Mouse (Mus musculus) MEL (cell line): ENCODE measurements around the gene Met.

Source experiments
- CTCF ChIP-seq, 3 experiments: IDR thresholded peaks in 2 of 3; conservative IDR thresholded peaks in 1 of 3; 2 replicates each; pipeline ENCODE4 v1.5.1; 2011 to 2012; ENCODE audit warnings: low read length in 3 of 3, low read depth in 2 of 3, mild to moderate bottlenecking in 2 of 3, improper control_type of control experiment in 1 of 3, inconsistent platforms in 1 of 3, mixed read lengths in 1 of 3, moderate library complexity in 1 of 3; ENCODE audit not compliant: control insufficient read depth in 1 of 3, insufficient read depth in 1 of 3, poor library complexity in 1 of 3, severe bottlenecking in 1 of 3
- EP300 ChIP-seq, 2 experiments: IDR thresholded peaks; 2 replicates each; pipeline ENCODE4 v1.6.1; 2011; ENCODE audit warnings: improper control_type of control experiment in 2 of 2, low read length in 2 of 2, low read depth in 1 of 2, mild to moderate bottlenecking in 1 of 2
- NELFE ChIP-seq: IDR thresholded peaks from 2 replicates; pipeline ENCODE4 v1.6.1; 2011; ENCODE audit warnings: low read depth, low read length, improper control_type of control experiment
- POLR2A ChIP-seq, 2 experiments: IDR thresholded peaks; 2 replicates each; pipeline ENCODE4 v1.6.1; 2011 to 2012; ENCODE audit warnings: low read length in 2 of 2, mild to moderate bottlenecking in 2 of 2, control low read depth in 1 of 2, improper control_type of control experiment in 1 of 2, low read depth in 1 of 2, moderate library complexity in 1 of 2; ENCODE audit not compliant: control insufficient read depth in 1 of 2, insufficient read depth in 1 of 2, poor library complexity in 1 of 2
- POLR2AphosphoS5 ChIP-seq: IDR thresholded peaks from 2 replicates; pipeline ENCODE4 v1.6.1; 2012; ENCODE audit warnings: low read depth, borderline replicate concordance, mild to moderate bottlenecking, inconsistent platforms, low read length, moderate library complexity, mixed read lengths
- RCOR1 ChIP-seq: IDR thresholded peaks from 2 replicates; pipeline ENCODE4 v1.6.1; 2012; ENCODE audit warnings: low read depth, mild to moderate bottlenecking, inconsistent platforms, low read length, improper control_type of control experiment

DNA sequence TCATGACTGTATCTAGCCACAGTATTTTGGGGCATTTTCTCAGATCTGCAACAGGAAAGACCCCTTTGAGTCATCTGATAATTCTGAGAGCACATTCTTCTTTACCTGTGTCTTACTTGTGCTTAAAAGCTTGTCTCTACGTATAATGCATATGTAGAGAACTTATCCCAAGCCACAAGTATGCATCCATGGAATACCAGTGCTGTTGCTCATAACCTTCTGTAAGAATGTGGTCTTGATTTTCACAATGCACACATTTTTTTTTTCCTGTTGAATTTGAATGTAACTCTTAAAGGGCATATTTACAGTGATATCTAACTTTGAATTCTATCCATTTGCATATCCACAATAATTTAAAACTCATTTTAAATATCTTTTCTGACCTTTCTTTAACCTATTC, 31.8 kb downstream of the Met start:
- TF ChIP-seq NELFE (no peak), EP300 (IDR thresholded peaks at IDR 0.05; ENCODE audit: low read depth in 1 of 2, low read length in 2 of 2) (no peak), POLR2A (IDR thresholded peaks at IDR 0.05; ENCODE audit: control insufficient read depth in 1 of 2, insufficient read depth in 1 of 2, low read depth in 1 of 2, low read length in 2 of 2, poor library complexity in 1 of 2) (no peak), POLR2AphosphoS5 (no peak), CTCF (IDR thresholded peaks at IDR 0.05 in 2 of 3, conservative IDR thresholded peaks at IDR 0.05 in 1 of 3; ENCODE audit: control insufficient read depth in 1 of 3, insufficient read depth in 1 of 3, low read depth in 2 of 3, low read length in 3 of 3, poor library complexity in 1 of 3, severe bottlenecking in 1 of 3) (no peak), RCOR1 (no peak)
